Mouse (Mus musculus) spleen, adult 2 months (tissue): ENCODE results near the gene Rab30. TPM values are rescaled to one million over a fixed set of nuclear protein-coding genes. Genes with fewer than 3 reads are reported as not detected.

Source experiments
- DNase-seq, 2 experiments: peaks; one replicate each; pipeline versions ENCODE4 v3.0.0 to v3.0.0-alpha.2; 2012 to 2021; ENCODE audit warnings: low spot score in 2 of 2, low read depth in 1 of 2
- H3K27ac ChIP-seq: fragments of 200-500 bp; 2 replicates; pipeline ENCODE4 v1.5.1; 2012; ENCODE audit warnings: low read length, inconsistent platforms; ENCODE audit not compliant: insufficient read depth
- H3K27me3 ChIP-seq: fragments of 200-500 bp; 2 replicates; pipeline ENCODE4 v1.6.1; 2012; ENCODE audit warnings: mild to moderate bottlenecking, moderate library complexity, low read length, inconsistent platforms; ENCODE audit not compliant: control insufficient read depth, insufficient read depth
- H3K36me3 ChIP-seq: fragments of 200-500 bp; 2 replicates; pipeline ENCODE4 v1.6.1; 2012; ENCODE audit warnings: mild to moderate bottlenecking, low read length, inconsistent platforms; ENCODE audit not compliant: control insufficient read depth, insufficient read depth
- H3K4me1 ChIP-seq: fragments of 200-500 bp; 2 replicates; pipeline ENCODE4 v1.6.1; 2011; ENCODE audit warnings: inconsistent platforms; ENCODE audit not compliant: control insufficient read depth, insufficient read depth, insufficient read length
- H3K4me3 ChIP-seq: fragments of 200-500 bp; 2 replicates; pipeline ENCODE4 v1.5.1; 2011; ENCODE audit warnings: mild to moderate bottlenecking, inconsistent platforms; ENCODE audit not compliant: insufficient read depth, insufficient read length; ENCODE audit errors: extremely low read depth
- CTCF ChIP-seq: fragments of 200-500 bp; IDR thresholded peaks from 2 replicates; pipeline ENCODE4 v1.5.1; 2011; ENCODE audit warnings: mild to moderate bottlenecking, inconsistent platforms; ENCODE audit not compliant: insufficient read depth, insufficient read length, insufficient replicate concordance; ENCODE audit errors: extremely low read depth
- POLR2A ChIP-seq: fragments of 200-500 bp; IDR thresholded peaks from 2 replicates; pipeline ENCODE4 v1.6.1; 2011; ENCODE audit warnings: low read depth, low read length, inconsistent platforms
- WGBS: fragments of 180-500 bp; shearing (Covaris S2); methylation state at CpG from one replicate; pipeline ENCODE4 v1.1.7; 2018; 5-methylcytosine and 5-hydroxymethylcytosine counted together
- polyA plus RNA-seq: library from polyadenylated mRNA; depleted of rRNA; stranded (reverse); fragments of >200 nt; gene quantifications from 2 replicates; pipeline ENCODE4 v1.2.3, GENCODE M21; 2012

The Rab30 gene
- polyA plus RNA-seq, 1 experiment: 4.2 TPM

GRCm38 (mm10) chr7:92819656-92820055, 78.3 kb downstream of the Rab30 start:
- Histone ChIP-seq H3K27ac (peak overlapping the region; percentile 80), H3K4me3 (peak overlapping the region; percentile 32; the same call in 1 of the 2 replicates), H3K4me1 (peaks cover 19% of the 10 kb centered on the region), H3K27me3 (no peaks in the 10 kb centered on the region), H3K36me3 (peaks cover 3% of the 10 kb centered on the region; the same call in 1 of the 2 replicates)
- peak; percentile 26 to 70 for DNase-seq
- WGBS: 49% methylated on average over 11 of the region's 11 CpGs
- TF ChIP-seq POLR2A (peak; percentile 64), CTCF (no peak)

DNA sequence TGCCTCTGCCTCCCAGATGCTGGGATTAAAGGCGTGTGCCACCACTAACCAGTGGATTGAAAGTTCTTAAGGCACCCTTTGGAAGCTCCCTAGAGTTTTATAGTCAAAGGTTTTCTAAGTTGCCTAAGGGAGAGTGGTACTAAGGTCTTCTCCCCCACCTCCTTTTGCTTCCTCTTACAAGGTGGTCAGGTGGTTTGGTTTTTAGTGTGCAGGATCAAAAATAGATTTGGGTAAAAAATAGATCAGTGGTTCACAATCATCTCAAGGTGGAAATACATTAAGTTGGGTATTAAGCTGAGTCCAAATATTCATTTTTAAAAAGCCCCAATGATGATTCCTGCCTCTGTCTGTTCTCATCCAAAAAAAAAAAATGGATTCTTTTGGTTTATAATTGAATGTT, 79.0 kb downstream of the Rab30 start:
- Histone ChIP-seq H3K4me1 (peaks cover 19% of the 10 kb centered on the region), H3K27ac (peak overlapping the region; percentile 74), H3K36me3 (peaks cover 3% of the 10 kb centered on the region; the same call in 1 of the 2 replicates), H3K4me3 (peak overlapping the region; percentile 37; the same call in 1 of the 2 replicates), H3K27me3 (no peaks in the 10 kb centered on the region)
- no peak for TF ChIP-seq CTCF
- TF ChIP-seq POLR2A: no peak
- no peak for DNase-seq
- WGBS: 74% methylated on average over 1 of the region's 1 CpGs

- no peak for DNase-seq
- Histone ChIP-seq H3K27ac (peak overlapping the region; percentile 74), H3K4me3 (peak overlapping the region; percentile 46)
These were observed 79.6 kb downstream of the Rab30 start for GRCm38 (mm10) chr7:92820941-92821465.

GRCm38 (mm10) chr7:92821871-92822270, 80.5 kb downstream of the Rab30 start:
- H3K27me3 ChIP-seq: no peaks in the 10 kb centered on the region
- H3K4me1 ChIP-seq: peaks cover 14% of the 10 kb centered on the region
- 69% methylated on average over 4 of the region's 4 CpGs for WGBS
- H3K36me3 ChIP-seq: peaks cover 3% of the 10 kb centered on the region; the same call in 1 of the 2 replicates
- H3K27ac ChIP-seq: no peak overlapping the region
- TF ChIP-seq POLR2A (no peak), CTCF (no peak)
- DNase-seq: no peak
- H3K4me3 ChIP-seq: peak overlapping the region; percentile 11; the same call in 1 of the 2 replicates

More at GRCm38 (mm10) chr7:92820941-92821465, 79.6 kb downstream of the Rab30 start:
- peaks cover 3% of the 10 kb centered on the region; the same call in 1 of the 2 replicates for H3K36me3 ChIP-seq
- 74% methylated on average over 7 of the region's 7 CpGs for WGBS
- no peaks in the 10 kb centered on the region for H3K27me3 ChIP-seq
- TF ChIP-seq POLR2A: no peak
- no peak for TF ChIP-seq CTCF
- peaks cover 19% of the 10 kb centered on the region for H3K4me1 ChIP-seq

DNA sequence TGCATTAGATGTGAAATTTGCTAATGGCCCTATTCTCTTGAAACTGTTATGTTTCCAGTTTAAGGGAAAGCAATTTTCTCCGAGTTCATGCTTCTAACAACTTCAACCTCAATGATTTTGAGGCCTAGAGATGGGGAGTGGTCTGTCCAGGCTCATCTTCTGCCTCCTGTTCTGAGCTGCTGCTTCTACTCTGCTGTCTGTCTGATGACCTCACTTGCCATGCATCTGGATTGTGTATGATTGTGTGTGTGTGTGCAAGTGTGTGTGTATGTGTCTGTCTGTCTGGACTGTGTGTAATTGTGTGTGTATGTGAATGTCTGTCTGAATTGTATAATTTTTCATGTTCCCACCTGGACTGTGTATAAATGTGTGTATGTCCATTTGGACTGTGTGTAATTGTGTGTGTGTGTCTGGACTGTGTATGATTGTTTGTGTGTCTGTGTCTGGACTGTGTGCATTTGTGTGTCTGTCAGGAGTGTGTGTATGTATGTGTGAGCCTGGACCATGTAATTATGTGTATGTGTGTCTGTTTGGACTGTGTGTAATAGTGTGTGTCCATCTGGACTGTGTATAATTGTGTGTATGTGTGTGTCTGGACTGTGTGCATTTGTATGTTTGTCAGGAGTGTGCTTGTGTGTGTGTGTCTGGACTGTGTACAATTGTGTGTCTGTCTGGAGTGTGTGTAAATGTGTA, 81.2 kb downstream of the Rab30 start:
- H3K27ac ChIP-seq: no peak overlapping the region
- no peak for TF ChIP-seq POLR2A
- TF ChIP-seq CTCF: no peak
- no peak for DNase-seq
- peaks cover 3% of the 10 kb centered on the region; the same call in 1 of the 2 replicates for H3K36me3 ChIP-seq
- H3K4me1 ChIP-seq: peaks cover 9% of the 10 kb centered on the region; the same call in 1 of the 2 replicates
- no peaks in the 10 kb centered on the region for H3K27me3 ChIP-seq
- WGBS: 64% methylated on average over 1 of the region's 1 CpGs
- H3K4me3 ChIP-seq: no peak overlapping the region

DNA sequence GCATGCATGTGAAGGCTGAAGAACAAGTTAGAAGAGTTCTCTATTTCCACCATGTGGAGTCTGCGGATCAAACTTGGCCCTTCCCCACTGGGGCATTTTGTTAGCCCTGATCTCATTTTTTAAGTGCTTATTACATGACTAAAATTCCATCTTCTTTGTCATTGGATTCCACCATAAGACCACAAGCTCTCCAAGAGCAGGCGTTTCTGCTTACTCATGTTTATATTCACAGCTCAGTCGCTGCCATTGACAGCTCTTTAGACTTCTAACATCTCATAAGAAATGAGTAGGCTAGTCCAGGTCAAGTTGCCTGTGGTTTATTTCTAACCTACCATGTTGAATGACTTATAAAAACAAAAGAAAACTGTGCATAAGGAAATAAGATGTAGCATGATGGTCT, 84.8 kb downstream of the Rab30 start:
- no peak overlapping the region for H3K4me3 ChIP-seq
- H3K27ac ChIP-seq: no peak overlapping the region
- H3K36me3 ChIP-seq: peaks cover 6% of the 10 kb centered on the region
- peaks cover 2% of the 10 kb centered on the region; the same call in 1 of the 2 replicates for H3K4me1 ChIP-seq
- WGBS: 83% methylated on average over 3 of the region's 3 CpGs
- no peak for TF ChIP-seq POLR2A
- no peak for TF ChIP-seq CTCF
- no peak for DNase-seq
- H3K27me3 ChIP-seq: no peaks in the 10 kb centered on the region

DNA sequence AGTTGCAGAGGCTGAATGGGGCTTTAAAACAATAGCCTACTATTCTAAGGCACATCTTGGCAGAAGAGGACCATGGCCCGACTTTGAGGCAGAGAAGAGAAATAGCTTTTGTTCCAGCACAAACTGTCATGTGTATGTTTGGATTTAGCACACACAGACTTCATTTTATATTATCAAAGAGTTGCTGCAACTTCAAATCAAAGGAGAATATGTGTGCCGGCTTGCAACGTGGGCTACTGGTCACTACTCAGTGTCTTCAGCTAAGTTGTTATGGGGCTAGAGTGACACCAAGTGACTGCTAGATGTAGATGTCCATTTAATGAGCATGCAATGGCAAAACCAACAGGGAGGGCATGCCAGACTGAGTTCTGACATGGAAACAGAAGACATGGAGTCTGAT, 86.6 kb downstream of the Rab30 start:
- H3K27me3 ChIP-seq: no peaks in the 10 kb centered on the region
- H3K4me1 ChIP-seq: no peaks in the 10 kb centered on the region; the same call in 1 of the 2 replicates
- DNase-seq: no peak
- no peak for TF ChIP-seq POLR2A
- TF ChIP-seq CTCF: no peak
- no peak overlapping the region for H3K4me3 ChIP-seq
- H3K27ac ChIP-seq: no peak overlapping the region
- 69% methylated on average over 3 of the region's 3 CpGs for WGBS
- H3K36me3 ChIP-seq: peaks cover 7% of the 10 kb centered on the region
